Mouse (Mus musculus): ENCODE measurements around the gene Abhd17a.

GRCm38 (mm10) chr10:80578911-80579310 lies 11.2 kb downstream of the Abhd17a start:
- no peak for TF ChIP-seq GATA1 (IDR thresholded peaks at IDR 0.05; ENCODE audit: borderline replicate concordance, low read length)
- TF ChIP-seq FLI1 (IDR thresholded peaks at IDR 0.05; ENCODE audit: low read length): no peak

Measured in megakaryocyte, embryonic 14.5 days (primary cell).